Mouse (Mus musculus) kidney, adult 11 months (tissue): ENCODE data around the gene Naalad2.
"Not testable (repeated sequence)": the region's sequence is repeated elsewhere in the genome, so short reads cannot be mapped to it uniquely, and the experiment has no call there.

ENCODE experiments used
- DNase-seq: peaks from one replicate; pipeline ENCODE4 v3.0.0; 2022

Naalad2 gene

GRCm38 (mm10) chr9:18402895-18403294, at the start of gene Naalad2:
Gene Naalad2, minus strand, starts transcription at chr9:18402995.
- not testable (repeated sequence) for DNase-seq

DNA sequence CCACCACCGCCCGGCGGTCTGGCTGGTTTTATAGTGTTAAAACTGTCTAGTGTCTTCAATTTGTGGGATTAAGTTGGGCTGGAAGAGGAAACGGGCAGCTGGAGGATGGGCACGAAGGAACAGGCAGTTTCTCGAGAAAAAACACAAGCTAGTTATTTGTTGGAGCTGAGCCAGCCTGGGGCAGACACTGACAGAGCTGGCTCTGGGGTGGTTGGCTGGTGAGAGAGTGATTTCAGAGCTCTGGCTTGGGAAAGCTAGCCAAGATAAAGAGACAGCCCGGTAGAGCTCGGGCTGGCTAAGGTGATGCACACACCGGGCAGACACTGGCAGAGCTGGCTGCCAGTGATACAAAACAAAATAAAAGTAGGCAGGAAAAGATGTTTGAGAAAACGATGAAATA, 28.9 kb upstream of the Naalad2 start:
- DNase-seq = no peak

DNA sequence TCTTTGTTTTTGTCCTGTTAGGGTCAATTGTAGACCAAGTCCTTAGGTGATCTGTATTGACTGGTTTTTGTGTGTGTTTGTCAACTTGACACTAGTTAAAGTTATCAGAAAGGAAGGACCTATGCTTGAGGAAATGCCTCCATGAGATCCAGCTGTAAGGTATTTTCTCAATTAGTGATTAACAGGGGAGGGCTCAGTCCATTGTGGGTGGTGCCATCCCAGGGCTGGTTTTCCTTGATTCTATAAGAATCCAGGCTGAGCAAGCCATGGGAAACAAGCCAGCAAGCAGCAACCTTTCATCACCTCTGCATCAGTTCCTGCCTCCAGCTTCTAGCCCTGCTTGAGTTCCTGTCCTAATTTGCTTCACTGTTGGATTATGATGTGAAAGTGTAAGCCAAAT, 27.6 kb upstream of the Naalad2 start, which contains the start of gene Mbd3l2:
Gene Mbd3l2 (plus strand): TSS at position 301 of the 400 bp plus-strand sequence.
- no peak for DNase-seq

DNA sequence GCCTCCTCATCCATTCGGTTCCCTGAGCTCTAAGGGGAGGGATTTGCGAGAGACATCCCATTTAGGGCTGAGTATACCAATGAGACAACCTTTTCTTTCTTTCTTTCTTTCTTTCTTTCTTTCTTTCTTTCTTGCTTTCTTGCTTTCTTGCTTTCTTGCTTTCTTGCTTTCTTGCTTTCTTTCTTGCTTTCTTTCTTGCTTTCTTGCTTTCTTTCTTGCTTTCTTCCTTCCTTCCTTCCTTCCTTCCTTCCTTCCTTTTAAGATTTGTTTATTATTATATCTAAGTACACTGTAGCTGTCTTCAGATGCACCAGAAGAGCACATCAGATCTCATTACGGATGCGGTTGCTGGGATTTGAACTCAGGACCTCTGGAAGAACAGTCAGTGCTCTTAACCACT, 9.6 kb upstream of the Naalad2 start:
- DNase-seq = not testable (repeated sequence)

- DNase-seq = no peak
These were observed 1.3 kb upstream of the Naalad2 start, which contains the start of gene Ubtfl1 for GRCm38 (mm10) chr9:18404118-18404517. Gene Ubtfl1, plus strand, starts transcription at chr9:18404418.

DNA sequence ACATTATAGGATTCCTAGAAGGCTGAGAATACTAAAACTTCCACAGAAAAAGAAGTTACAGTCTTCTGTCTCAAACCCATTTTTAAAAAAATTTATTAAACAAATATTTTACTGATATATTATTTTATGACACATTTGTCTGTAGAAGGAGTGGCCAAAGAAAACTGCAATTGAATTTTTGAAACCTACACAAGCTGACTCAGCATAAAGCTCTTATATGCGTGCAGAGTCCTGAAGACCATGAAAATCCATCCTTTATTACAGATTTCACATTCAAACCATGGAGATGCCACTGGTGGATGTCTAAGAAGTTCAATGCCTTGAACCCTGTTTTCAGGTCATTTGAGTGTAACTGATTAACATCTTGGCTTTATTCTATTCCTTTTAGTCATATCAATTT, 3.2 kb downstream of the Naalad2 start:
- no peak for DNase-seq

GRCm38 (mm10) chr9:18385782-18386181, 17.0 kb downstream of the Naalad2 start:
- peak; percentile 2 for DNase-seq

- not testable (repeated sequence) for DNase-seq
These were observed 29.8 kb downstream of the Naalad2 start for GRCm38 (mm10) chr9:18373026-18373425.

DNA sequence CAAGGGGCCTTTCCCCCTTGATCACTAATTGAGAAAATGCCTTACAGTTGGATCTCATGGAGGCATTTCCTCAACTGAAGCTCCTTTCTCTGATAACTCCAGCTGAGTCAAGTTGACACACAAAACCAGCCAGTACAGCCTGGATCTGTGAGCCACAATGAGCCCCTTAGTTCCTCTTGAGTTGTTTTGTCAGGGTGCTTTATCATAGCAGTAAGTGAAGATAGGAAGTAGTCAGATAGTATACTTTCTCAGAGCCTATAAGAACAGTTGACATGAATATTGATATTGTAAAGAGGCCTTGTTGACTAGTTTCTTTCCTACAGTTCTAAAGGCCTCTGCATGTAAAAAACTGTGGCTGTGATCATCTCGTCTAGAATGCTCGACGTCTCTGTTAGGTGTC, 82.8 kb downstream of the Naalad2 start:
- DNase-seq = no peak

DNA sequence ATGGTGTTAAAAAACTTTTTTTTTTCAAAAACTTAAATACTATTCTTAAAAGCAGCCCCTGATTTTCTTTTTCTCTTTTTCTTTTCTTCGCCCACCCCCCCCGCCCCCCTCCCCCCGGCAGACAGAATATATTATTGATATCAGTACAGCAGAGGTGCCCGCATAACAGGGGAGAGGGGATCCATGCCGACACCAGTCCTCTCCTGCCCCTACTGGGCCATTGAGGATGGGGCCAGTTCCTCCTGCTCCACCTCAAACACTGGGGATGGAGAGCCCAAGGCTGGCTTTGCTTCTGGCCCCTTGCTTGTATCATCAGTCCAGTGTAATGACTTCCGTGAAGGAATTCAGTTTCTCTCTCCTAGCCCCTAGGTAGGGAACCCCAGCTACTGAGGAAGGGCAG, 104.5 kb downstream of the Naalad2 start:
- DNase-seq = no peak

DNA sequence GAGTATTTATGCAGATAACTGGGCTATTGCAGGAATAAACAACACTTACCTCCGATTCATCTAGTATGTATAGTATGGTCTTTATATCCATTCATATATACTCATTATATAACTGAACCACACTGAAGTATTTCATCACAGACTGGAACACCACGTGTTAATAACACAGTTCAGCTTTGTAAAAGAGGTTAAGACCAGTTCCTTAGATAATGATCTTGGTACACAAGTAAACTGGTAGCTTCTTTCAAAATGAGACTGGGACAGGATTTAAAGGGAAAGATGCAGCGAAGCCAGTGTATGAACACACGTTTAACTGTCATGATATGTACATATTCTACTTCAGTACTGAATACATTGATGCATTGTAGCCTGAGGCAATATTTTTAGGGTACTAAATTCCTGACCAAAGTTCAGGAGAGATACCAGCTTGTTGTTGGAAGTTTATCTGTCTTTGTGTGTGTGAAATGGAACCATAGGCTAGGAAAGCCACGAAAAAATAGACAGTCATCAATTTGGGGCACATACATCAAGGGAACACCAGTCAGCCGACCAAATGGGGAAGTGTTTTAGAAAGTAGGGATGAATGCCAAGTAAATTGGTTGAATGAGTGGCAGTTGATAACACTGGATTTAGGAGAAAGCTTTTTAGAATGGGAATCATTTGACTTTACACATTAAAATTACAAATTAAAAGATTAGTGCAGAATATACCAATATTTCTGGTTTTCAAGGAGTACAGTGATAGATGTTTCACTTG, 109.6 kb downstream of the Naalad2 start:
- no peak for DNase-seq

GRCm38 (mm10) chr9:18292443-18292922, 110.3 kb downstream of the Naalad2 start:
- no peak for DNase-seq

GRCm38 (mm10) chr9:18291571-18292429, 111.0 kb downstream of the Naalad2 start, which contains the start of gene Chordc1:
Gene Chordc1, plus strand, starts transcription at chr9:18292125.
- peak; percentile 94 for DNase-seq

DNA sequence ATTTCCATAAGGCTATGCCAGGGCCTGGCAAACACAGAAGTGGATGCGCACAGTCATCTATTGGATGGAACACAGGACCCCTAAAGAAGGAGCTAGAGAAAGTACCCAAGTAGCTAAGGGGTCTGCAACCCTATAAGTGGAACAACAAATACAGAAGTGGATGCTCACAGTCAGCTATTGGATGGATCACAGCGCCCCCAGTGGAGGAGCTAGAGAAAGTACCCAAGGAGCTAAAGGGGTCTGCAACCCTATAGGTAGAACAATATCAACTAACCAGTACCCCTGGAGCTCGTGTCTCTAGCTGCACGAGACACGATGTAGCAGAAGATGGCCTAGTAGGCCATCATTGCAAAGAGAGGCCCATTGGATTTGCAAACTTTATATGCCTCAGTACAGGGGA, 124.1 kb downstream of the Naalad2 start:
- not testable (repeated sequence) for DNase-seq

- no peak for DNase-seq
These were observed 125.3 kb downstream of the Naalad2 start for GRCm38 (mm10) chr9:18277497-18277896.

GRCm38 (mm10) chr9:18276844-18277243, 126.0 kb downstream of the Naalad2 start:
- no peak for DNase-seq

GRCm38 (mm10) chr9:18275901-18276300, 126.9 kb downstream of the Naalad2 start:
- no peak for DNase-seq
